Mouse (Mus musculus) spleen, adult 2 months (tissue): Measurements from ENCODE around the gene Plekhg5. TPM values are rescaled to one million over a fixed set of nuclear protein-coding genes. Genes with fewer than 3 reads are reported as not detected.

Experiments
- DNase-seq, 2 experiments: peaks; one replicate each; pipeline versions ENCODE4 v3.0.0 to v3.0.0-alpha.2; 2012 to 2021; ENCODE audit warnings: low spot score in 2 of 2, low read depth in 1 of 2
- H3K27ac ChIP-seq: fragments of 200-500 bp; 2 replicates; pipeline ENCODE4 v1.5.1; 2012; ENCODE audit warnings: low read length, inconsistent platforms; ENCODE audit not compliant: insufficient read depth
- H3K27me3 ChIP-seq: fragments of 200-500 bp; 2 replicates; pipeline ENCODE4 v1.6.1; 2012; ENCODE audit warnings: mild to moderate bottlenecking, moderate library complexity, low read length, inconsistent platforms; ENCODE audit not compliant: control insufficient read depth, insufficient read depth
- H3K36me3 ChIP-seq: fragments of 200-500 bp; 2 replicates; pipeline ENCODE4 v1.6.1; 2012; ENCODE audit warnings: mild to moderate bottlenecking, low read length, inconsistent platforms; ENCODE audit not compliant: control insufficient read depth, insufficient read depth
- H3K4me1 ChIP-seq: fragments of 200-500 bp; 2 replicates; pipeline ENCODE4 v1.6.1; 2011; ENCODE audit warnings: inconsistent platforms; ENCODE audit not compliant: control insufficient read depth, insufficient read depth, insufficient read length
- H3K4me3 ChIP-seq: fragments of 200-500 bp; 2 replicates; pipeline ENCODE4 v1.5.1; 2011; ENCODE audit warnings: mild to moderate bottlenecking, inconsistent platforms; ENCODE audit not compliant: insufficient read depth, insufficient read length; ENCODE audit errors: extremely low read depth
- CTCF ChIP-seq: fragments of 200-500 bp; IDR thresholded peaks from 2 replicates; pipeline ENCODE4 v1.5.1; 2011; ENCODE audit warnings: mild to moderate bottlenecking, inconsistent platforms; ENCODE audit not compliant: insufficient read depth, insufficient read length, insufficient replicate concordance; ENCODE audit errors: extremely low read depth
- POLR2A ChIP-seq: fragments of 200-500 bp; IDR thresholded peaks from 2 replicates; pipeline ENCODE4 v1.6.1; 2011; ENCODE audit warnings: low read depth, low read length, inconsistent platforms
- WGBS: fragments of 180-500 bp; shearing (Covaris S2); methylation state at CpG from one replicate; pipeline ENCODE4 v1.1.7; 2018; 5-methylcytosine and 5-hydroxymethylcytosine counted together
- polyA plus RNA-seq: library from polyadenylated mRNA; depleted of rRNA; stranded (reverse); fragments of >200 nt; gene quantifications from 2 replicates; pipeline ENCODE4 v1.2.3, GENCODE M21; 2012

Gene Plekhg5
- polyA plus RNA-seq, 1 experiment, result 13.1 TPM

DNA sequence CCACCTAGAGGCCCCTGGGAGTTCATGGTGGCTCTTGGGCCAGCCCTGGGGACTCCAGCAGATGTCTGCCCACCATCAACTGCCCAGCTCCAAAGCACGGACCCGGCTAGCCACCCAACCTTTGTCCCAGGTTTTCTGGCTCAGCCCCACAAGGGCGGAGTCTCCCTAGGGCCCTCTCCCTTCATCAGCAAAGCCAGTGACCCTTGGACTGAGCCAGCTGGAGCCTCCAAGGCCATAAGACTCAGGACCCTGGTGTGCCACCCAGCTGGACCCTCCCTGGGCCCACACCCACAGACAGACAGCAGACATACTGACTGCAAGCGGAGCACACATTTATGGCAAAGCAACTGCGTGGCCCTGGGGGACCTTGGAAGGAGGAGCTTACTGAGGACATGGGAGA is 56.5 kb downstream of the Plekhg5 start:
- no peak overlapping the region for H3K27ac ChIP-seq
- TF ChIP-seq POLR2A, result no peak
- TF ChIP-seq CTCF, result no peak
- peaks cover 28% of the 10 kb centered on the region for H3K4me1 ChIP-seq
- peaks cover 45% of the 10 kb centered on the region for H3K27me3 ChIP-seq
- H3K36me3 ChIP-seq, result no peaks in the 10 kb centered on the region
- 88% methylated on average over 5 of the region's 5 CpGs for WGBS
- no peak overlapping the region for H3K4me3 ChIP-seq
- no peak for DNase-seq

DNA sequence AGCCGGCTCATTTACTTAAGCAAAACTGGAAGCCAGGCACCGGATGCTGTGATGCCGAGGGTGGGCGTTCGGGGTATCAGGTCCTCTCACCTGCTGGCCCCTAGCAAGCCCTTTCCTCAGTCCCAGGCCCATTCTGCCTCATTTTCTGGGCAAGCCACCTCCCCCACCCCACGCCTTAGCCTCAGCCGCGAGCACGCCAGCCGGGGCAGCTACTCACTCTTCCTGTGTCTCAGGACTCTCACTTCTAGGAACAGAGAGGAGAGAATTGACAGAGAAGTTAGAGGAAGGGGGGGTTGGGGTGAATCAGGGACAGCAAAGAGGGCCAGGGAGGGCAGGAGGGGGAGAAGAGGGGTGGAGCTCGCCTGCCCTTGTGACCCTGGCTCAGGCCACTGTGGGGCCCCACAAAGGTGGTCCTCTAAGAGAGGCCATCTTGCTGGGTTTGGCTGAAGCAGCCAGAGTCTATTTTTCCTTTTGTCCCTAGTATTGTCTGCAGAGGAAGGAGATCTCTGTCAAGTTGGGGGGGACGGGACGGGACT is 57.2 kb downstream of the Plekhg5 start:
- 48% methylated on average over 13 of the region's 13 CpGs for WGBS
- peaks cover 28% of the 10 kb centered on the region for H3K4me1 ChIP-seq
- TF ChIP-seq CTCF, result no peak
- H3K4me3 ChIP-seq, result no peak overlapping the region
- no peaks in the 10 kb centered on the region for H3K36me3 ChIP-seq
- H3K27me3 ChIP-seq, result peaks cover 46% of the 10 kb centered on the region
- no peak for DNase-seq
- no peak overlapping the region for H3K27ac ChIP-seq

DNA sequence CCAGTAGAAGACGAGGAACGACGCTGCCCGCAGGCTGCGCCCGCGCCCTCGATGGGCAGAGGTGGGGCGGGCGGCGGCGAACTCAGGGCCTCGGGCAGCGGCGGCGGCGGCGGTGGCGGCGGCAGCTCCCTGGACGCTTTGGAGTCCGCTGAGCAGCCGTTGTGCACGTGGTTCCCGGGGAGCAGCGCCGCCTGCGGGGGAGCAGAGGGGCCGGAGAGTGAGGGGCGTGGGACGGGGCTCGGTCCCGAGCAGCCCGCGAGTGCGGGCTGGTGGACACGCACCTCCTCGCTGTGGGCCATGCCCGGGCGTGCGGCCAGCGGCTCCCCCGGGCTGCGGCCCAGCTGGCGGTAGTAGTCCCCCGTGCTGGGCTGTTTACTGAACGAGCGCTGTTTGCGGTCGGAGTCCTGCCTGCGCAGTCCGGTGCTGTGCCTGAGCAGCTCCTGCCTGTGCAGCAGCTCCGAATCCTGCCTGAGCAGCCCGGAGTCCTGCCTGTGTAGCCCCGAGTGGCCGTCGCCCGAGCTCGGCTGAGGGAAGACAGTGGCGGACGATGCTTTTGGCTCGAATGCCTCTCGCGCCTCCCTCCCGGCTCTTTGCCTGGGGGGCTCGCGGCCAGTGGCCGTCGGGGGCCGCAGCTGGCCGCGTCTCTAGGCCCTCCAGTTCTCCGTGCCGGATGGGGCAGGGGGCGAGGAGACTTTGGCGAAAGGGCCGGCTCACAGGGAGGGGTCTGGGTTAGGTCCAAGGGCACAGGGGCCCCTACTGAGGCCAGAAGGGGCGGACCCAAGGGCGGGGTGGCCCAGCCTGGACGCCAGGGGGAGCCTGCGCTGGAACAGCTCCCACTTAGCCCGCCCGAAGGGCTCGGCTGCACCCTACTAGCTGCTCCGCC is 58.7 kb downstream of the Plekhg5 start:
- no peak overlapping the region for H3K27ac ChIP-seq
- peak in 1 of 2 experiments; percentile 60 for DNase-seq
- peaks cover 16% of the 10 kb centered on the region for H3K4me1 ChIP-seq
- peak overlapping the region; percentile 40; the same call in 1 of the 2 replicates for H3K4me3 ChIP-seq
- no peaks in the 10 kb centered on the region for H3K36me3 ChIP-seq
- 2% methylated on average over 77 of the region's 85 CpGs for WGBS
- peak; percentile 46 for TF ChIP-seq CTCF
- TF ChIP-seq POLR2A, result no peak
- H3K27me3 ChIP-seq, result peaks cover 38% of the 10 kb centered on the region

DNA sequence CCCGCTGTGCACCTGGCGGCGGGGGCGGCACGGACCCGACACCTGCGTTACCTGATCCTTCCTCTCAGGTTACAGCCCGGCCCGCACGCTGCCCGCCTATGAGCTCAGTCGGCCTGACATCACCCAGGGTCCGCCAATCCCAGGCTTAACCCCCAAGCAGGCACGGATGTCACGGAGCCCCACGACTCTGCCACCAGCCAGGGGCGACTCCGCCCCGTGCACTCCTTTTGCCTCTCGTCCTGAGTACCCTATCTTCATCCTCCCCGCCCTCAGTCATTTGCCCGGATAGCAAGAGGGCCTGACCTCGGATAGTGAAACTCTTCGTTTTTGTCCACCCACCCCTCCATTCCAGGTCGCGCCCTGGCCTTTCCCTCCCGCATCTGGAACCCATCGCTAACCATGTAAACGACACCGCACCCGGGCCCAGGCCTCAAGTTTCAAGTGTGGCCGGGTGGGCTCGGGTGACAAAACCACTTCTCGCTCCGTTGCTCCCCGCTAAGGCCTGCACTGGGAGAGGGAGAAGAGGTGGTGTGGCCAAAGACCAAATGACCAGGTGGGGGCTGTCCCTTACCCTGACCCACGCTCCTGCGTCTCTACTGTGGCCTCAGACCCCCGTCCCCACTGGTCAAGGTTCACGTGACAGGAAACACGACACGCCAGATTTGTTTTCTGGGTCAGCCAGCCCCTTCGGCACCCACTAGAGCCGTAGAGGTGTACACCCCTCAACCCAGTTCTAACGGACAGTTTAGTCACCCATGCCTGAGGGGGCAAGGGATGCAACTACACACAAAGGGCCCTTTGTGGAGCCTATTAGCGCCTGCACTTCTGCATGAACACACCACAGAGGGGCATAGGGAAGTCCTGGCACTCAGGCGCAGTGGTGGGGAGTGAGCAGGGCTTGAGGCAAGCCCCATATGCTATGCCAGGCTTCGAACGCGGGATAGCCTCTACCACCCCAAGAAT is 59.8 kb downstream of the Plekhg5 start:
- TF ChIP-seq POLR2A (no peak), CTCF (no peak)
- DNase-seq, result no peak
- H3K4me1 ChIP-seq, result peaks cover 15% of the 10 kb centered on the region
- peaks cover 33% of the 10 kb centered on the region for H3K27me3 ChIP-seq
- peak overlapping the region; percentile 40; the same call in 1 of the 2 replicates for H3K4me3 ChIP-seq
- H3K36me3 ChIP-seq, result no peaks in the 10 kb centered on the region
- WGBS, result 16% methylated on average over 50 of the region's 50 CpGs
- no peak overlapping the region for H3K27ac ChIP-seq

DNA sequence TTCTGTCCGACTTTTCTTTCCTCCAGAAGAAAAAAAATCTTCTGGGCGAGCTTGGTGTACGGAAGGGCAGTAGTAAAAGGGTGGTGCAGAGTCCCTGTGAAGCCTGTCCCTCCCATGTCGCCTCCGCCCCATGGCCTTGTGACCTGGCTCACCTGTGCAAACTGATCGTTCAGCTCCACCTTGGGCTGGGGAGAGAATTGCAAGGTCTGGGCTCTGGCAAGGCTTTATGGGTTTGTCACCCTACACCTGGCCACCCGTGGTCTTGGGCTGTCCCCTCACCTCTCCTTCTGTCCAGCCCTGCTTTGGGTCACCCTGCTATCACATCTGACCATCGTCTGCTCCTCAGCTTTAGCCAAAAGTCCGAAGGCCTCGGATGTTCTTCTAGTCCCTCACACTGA is 60.5 kb downstream of the Plekhg5 start:
- Histone ChIP-seq H3K4me3 (no peak overlapping the region), H3K4me1 (peaks cover 15% of the 10 kb centered on the region), H3K27ac (no peak overlapping the region), H3K27me3 (peaks cover 33% of the 10 kb centered on the region), H3K36me3 (no peaks in the 10 kb centered on the region)
- TF ChIP-seq CTCF, result no peak
- 67% methylated on average over 10 of the region's 10 CpGs for WGBS
- DNase-seq, result no peak

DNA sequence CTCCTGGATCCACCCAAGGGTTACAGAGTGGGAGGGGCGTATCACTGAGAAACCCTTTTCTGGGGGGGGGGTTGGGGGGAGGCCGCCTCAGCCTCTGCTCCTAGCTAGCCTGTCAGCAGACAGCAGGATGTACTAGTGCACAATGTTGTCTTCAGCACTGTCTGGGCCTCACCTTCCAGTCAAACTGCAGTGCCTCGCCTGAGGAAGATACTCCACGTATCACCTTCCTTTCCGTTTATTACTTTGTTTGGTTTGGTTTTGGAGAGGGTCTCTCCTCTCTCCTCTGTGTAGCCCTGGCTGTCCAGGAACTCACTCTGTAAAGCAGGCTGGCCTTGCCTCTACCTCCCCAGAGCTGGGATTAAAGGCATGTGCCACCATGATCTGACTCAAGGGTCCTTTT is 60.9 kb downstream of the Plekhg5 start:
- Histone ChIP-seq H3K4me3 (no peak overlapping the region), H3K27ac (no peak overlapping the region), H3K27me3 (peaks cover 33% of the 10 kb centered on the region), H3K36me3 (no peaks in the 10 kb centered on the region), H3K4me1 (peaks cover 17% of the 10 kb centered on the region)
- WGBS, result 76% methylated on average over 5 of the region's 5 CpGs
- no peak for TF ChIP-seq CTCF
- no peak for TF ChIP-seq POLR2A
- DNase-seq, result no peak
